Mouse (Mus musculus): Measurements from ENCODE around the gene Robo4.

- TF ChIP-seq POLR2A (IDR thresholded peaks at IDR 0.05; ENCODE audit: low read depth, low read length) (no peak), CTCF (IDR thresholded peaks at IDR 0.05; ENCODE audit: extremely low read depth, insufficient read depth, insufficient read length, insufficient replicate concordance) (no peak)
Measured at GRCm38 (mm10) chr9:37375718-37376117, 26.0 kb upstream of the Robo4 start.
